Mouse (Mus musculus): ENCODE measurements around the gene Fgfr2.

DNA sequence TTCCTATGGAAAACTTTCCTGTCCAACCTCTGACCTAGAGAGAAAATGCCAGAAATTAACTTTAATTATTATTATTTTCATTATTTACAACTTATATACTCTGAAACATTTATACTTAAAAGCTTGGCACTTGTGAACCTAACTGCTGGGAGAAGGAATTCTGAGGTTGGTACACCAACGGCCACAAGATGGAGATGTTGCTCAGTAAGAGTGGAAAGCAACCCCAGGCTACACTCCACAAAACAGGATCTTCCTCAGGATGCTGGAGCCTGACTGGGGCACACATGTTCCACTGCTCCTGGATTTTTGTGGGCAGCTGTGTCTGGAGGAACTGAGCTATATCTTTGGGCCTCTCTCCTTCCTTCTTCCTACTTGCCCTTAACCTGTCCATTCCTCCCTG, 1690.9 kb downstream of the Fgfr2 start:
- TF ChIP-seq CTCF (IDR thresholded peaks at IDR 0.05; ENCODE audit: borderline replicate concordance, insufficient read depth, low read length) (no peak), POLR2A (IDR thresholded peaks at IDR 0.05; ENCODE audit: low read depth, low read length) (no peak)
